Mouse (Mus musculus) kidney, adult 2 months (tissue): ENCODE results near the gene Cpm. TPM values are rescaled to one million over a fixed set of nuclear protein-coding genes. Genes with fewer than 3 reads are reported as not detected.

Experiments
- DNase-seq: peaks from one replicate; pipeline ENCODE4 v3.0.0; 2021
- H3K27ac ChIP-seq: fragments of 200-500 bp; 2 replicates; pipeline ENCODE4 v1.5.1; 2012; ENCODE audit warnings: low read depth, low read length, control low read depth, inconsistent platforms; ENCODE audit not compliant: insufficient read depth
- H3K27me3 ChIP-seq: fragments of 200-500 bp; replicated peaks from 2 replicates; pipeline ENCODE4 v1.6.1; 2012; ENCODE audit warnings: mild to moderate bottlenecking, moderate library complexity, low read length, inconsistent platforms; ENCODE audit not compliant: control insufficient read depth, insufficient read depth
- H3K36me3 ChIP-seq: fragments of 200-500 bp; 2 replicates; pipeline ENCODE4 v1.6.1; 2012; ENCODE audit warnings: mild to moderate bottlenecking, moderate library complexity, low read length, inconsistent platforms; ENCODE audit not compliant: control insufficient read depth, insufficient read depth
- H3K4me1 ChIP-seq: fragments of 200-500 bp; 2 replicates; pipeline ENCODE4 v1.6.1; 2011; ENCODE audit warnings: low read length; ENCODE audit not compliant: control insufficient read depth, insufficient read depth
- H3K4me3 ChIP-seq: fragments of 200-500 bp; 2 replicates; pipeline ENCODE4 v1.5.1; 2011; ENCODE audit warnings: mild to moderate bottlenecking, low read depth, low read length, control low read depth; ENCODE audit not compliant: insufficient read depth
- CTCF ChIP-seq: fragments of 200-500 bp; conservative IDR thresholded peaks from 2 replicates; pipeline ENCODE4 v1.5.1; 2011; ENCODE audit warnings: low read depth, mild to moderate bottlenecking, control low read depth, low read length, moderate library complexity, mixed read lengths; ENCODE audit not compliant: insufficient read depth, insufficient read length
- POLR2A ChIP-seq: fragments of 200-500 bp; IDR thresholded peaks from one replicate; pipeline ENCODE4 v1.6.1; 2011; ENCODE audit warnings: low read depth, low read length, control low read depth
- WGBS: fragments of 180-500 bp; shearing (Covaris S2); methylation state at CpG from one replicate; pipeline ENCODE4 v1.1.7; 2018; 5-methylcytosine and 5-hydroxymethylcytosine counted together
- polyA plus RNA-seq: library from polyadenylated mRNA; depleted of rRNA; stranded (reverse); fragments of >200 nt; gene quantifications from 2 replicates; pipeline ENCODE4 v1.2.3, GENCODE M21; 2012

The Cpm gene
- polyA plus RNA-seq, 1 experiment, result 37.2 TPM

- H3K4me1 ChIP-seq, result peaks cover 2% of the 10 kb centered on the region; the same call in 1 of the 2 replicates
- H3K27me3 ChIP-seq, result no peaks in the 10 kb centered on the region
- no peak overlapping the region for H3K4me3 ChIP-seq
- DNase-seq, result no peak
- H3K27ac ChIP-seq, result no peak overlapping the region
- 68% methylated on average over 10 of the region's 10 CpGs for WGBS
- TF ChIP-seq POLR2A, result no peak
- no peak for TF ChIP-seq CTCF
- no peaks in the 10 kb centered on the region for H3K36me3 ChIP-seq
These were observed 22.5 kb downstream of the Cpm start for GRCm38 (mm10) chr10:117651587-117652377.

- Histone ChIP-seq H3K4me1 (peaks cover 2% of the 10 kb centered on the region; the same call in 1 of the 2 replicates), H3K27ac (no peak overlapping the region), H3K36me3 (no peaks in the 10 kb centered on the region), H3K27me3 (no peaks in the 10 kb centered on the region), H3K4me3 (no peak overlapping the region)
- TF ChIP-seq CTCF (no peak), POLR2A (no peak)
- 84% methylated on average over 4 of the region's 4 CpGs for WGBS
- no peak for DNase-seq
These were observed 23.1 kb downstream of the Cpm start for GRCm38 (mm10) chr10:117652378-117652774.

- Histone ChIP-seq H3K36me3 (no peaks in the 10 kb centered on the region), H3K27ac (0 out of 2 replicates have a peak overlapping the region, but pooled peaks have one; percentile 16), H3K27me3 (no peaks in the 10 kb centered on the region), H3K4me1 (peaks cover 2% of the 10 kb centered on the region; the same call in 1 of the 2 replicates), H3K4me3 (no peak overlapping the region)
- WGBS, result 83% methylated on average over 8 of the region's 8 CpGs
- TF ChIP-seq CTCF (no peak), POLR2A (no peak)
- no peak for DNase-seq
These were observed 23.9 kb downstream of the Cpm start for GRCm38 (mm10) chr10:117652930-117653778.

GRCm38 (mm10) chr10:117653779-117654173 lies 24.5 kb downstream of the Cpm start:
- Histone ChIP-seq H3K4me1 (peaks cover 2% of the 10 kb centered on the region; the same call in 1 of the 2 replicates), H3K4me3 (no peak overlapping the region), H3K27ac (no peak overlapping the region), H3K36me3 (no peaks in the 10 kb centered on the region), H3K27me3 (no peaks in the 10 kb centered on the region)
- no peak for DNase-seq
- TF ChIP-seq CTCF, result no peak
- TF ChIP-seq POLR2A, result no peak
- 90% methylated on average over 7 of the region's 7 CpGs for WGBS

- Histone ChIP-seq H3K27ac (no peak overlapping the region), H3K4me1 (peaks cover 2% of the 10 kb centered on the region; the same call in 1 of the 2 replicates), H3K36me3 (no peaks in the 10 kb centered on the region), H3K4me3 (no peak overlapping the region), H3K27me3 (no peaks in the 10 kb centered on the region)
- no peak for DNase-seq
- 77% methylated on average over 3 of the region's 3 CpGs for WGBS
- TF ChIP-seq CTCF, result no peak
- TF ChIP-seq POLR2A, result no peak
These were observed 25.4 kb downstream of the Cpm start for GRCm38 (mm10) chr10:117654576-117655123.

- 87% methylated on average over 9 of the region's 9 CpGs for WGBS
These were observed 26.2 kb downstream of the Cpm start for GRCm38 (mm10) chr10:117655460-117655859.

More at GRCm38 (mm10) chr10:117655460-117655859, 26.2 kb downstream of the Cpm start:
- Histone ChIP-seq H3K27ac (no peak overlapping the region), H3K27me3 (no peaks in the 10 kb centered on the region), H3K36me3 (no peaks in the 10 kb centered on the region), H3K4me3 (no peak overlapping the region), H3K4me1 (peaks cover 2% of the 10 kb centered on the region; the same call in 1 of the 2 replicates)
- TF ChIP-seq CTCF (no peak), POLR2A (no peak)
- DNase-seq, result no peak
